In the genomic region with DNA sequence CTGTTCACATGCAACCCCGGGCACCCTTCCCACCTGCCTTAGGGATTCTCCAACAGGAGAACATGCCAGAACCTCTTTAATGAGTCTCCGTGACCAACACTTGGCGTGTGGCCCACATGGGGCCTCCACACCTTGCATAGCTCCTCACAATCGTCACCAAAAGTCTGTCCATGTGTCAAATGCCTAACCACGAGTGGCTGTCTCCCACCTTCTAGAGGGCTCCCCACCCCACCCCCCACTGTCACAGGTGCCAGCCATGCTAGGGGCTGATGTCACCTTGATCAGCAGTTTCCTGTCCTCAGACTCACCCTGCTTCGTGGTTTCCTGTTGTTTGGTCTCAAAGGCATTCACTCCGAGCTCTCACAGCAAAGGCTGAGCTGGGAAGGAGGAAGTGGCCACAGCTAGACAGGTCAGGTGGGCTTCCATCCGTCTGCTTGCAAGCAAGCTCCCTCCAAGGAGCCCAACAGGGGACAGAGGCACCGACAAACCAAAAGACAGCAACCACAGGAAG, we compare ENCODE assay signal across 8 mouse cellular contexts. TPM values are rescaled to one million over a fixed set of nuclear protein-coding genes. Genes with fewer than 3 reads are reported as not detected.
DNase-seq lines count a peak whose midpoint lies in the region; ATAC-seq and TF ChIP-seq lines count a peak whose summit lies in the region.

No protein-coding gene starts in this region.

- H3K4me3 ChIP-seq in gastrocnemius, adult 2 months: 0 out of 2 replicates have a peak overlapping the region, but pooled peaks have one; percentile 12
- H3K4me3 ChIP-seq in brown adipose tissue, adult 24 weeks (ENCODE audit: insufficient read depth, low read depth, low read length): no peak overlapping the region
- H3K4me3 ChIP-seq in intestine, postnatal 0 days (ENCODE audit: low read depth, low read length): no peak overlapping the region
- no peak overlapping the region for H3K4me3 ChIP-seq in lung, embryonic 16.5 days (ENCODE audit: low read length)
- H3K4me3 ChIP-seq in midbrain, embryonic 14.5 days (replicated peaks; ENCODE audit: low read depth, low read length): no peak overlapping the region

- H3K9ac ChIP-seq in intestine, postnatal 0 days (ENCODE audit: low read depth, low read length): no peak overlapping the region
- no peak overlapping the region for H3K9ac ChIP-seq in lung, embryonic 16.5 days (ENCODE audit: low read length)
- no peak overlapping the region for H3K9ac ChIP-seq in midbrain, embryonic 14.5 days (replicated peaks; ENCODE audit: low read length)

- H3K9me3 ChIP-seq in intestine, postnatal 0 days (ENCODE audit: control insufficient read depth): no peaks in the 10 kb centered on the region
- H3K9me3 ChIP-seq in lung, embryonic 16.5 days (ENCODE audit: control insufficient read depth, low read length): no peaks in the 10 kb centered on the region
- no peaks in the 10 kb centered on the region for H3K9me3 ChIP-seq in midbrain, embryonic 14.5 days (ENCODE audit: control insufficient read depth, low read length)

- peak; percentile 18; the same call in 1 of the 2 replicates for ATAC-seq in intestine, postnatal 0 days
- peak; percentile 59 for ATAC-seq in lung, embryonic 16.5 days (ENCODE audit: low read depth)
- ATAC-seq in midbrain, embryonic 14.5 days (ENCODE audit: low FRiP score, low TSS enrichment): no peak

- H3K4me2 ChIP-seq in intestine, postnatal 0 days (replicated peaks; ENCODE audit: low read depth): no peak overlapping the region
- no peak overlapping the region for H3K4me2 ChIP-seq in lung, embryonic 16.5 days (ENCODE audit: low read depth, low read length)
- H3K4me2 ChIP-seq in midbrain, embryonic 14.5 days (ENCODE audit: low read length): no peak overlapping the region

- H3K36me3 ChIP-seq in intestine, postnatal 0 days (ENCODE audit: control insufficient read depth, insufficient read depth): no peaks in the 10 kb centered on the region; the same call in 1 of the 2 replicates
- no peaks in the 10 kb centered on the region for H3K36me3 ChIP-seq in lung, embryonic 16.5 days (ENCODE audit: control insufficient read depth, insufficient read depth, low read length)
- H3K36me3 ChIP-seq in midbrain, embryonic 14.5 days (ENCODE audit: control insufficient read depth, insufficient read depth, low read length): no peaks in the 10 kb centered on the region

- H3K4me1 ChIP-seq in brown adipose tissue, adult 24 weeks (ENCODE audit: control insufficient read depth, insufficient read depth, insufficient read length, low read length): peaks cover 64% of the 10 kb centered on the region
- 0 out of 2 replicates have a peak, but pooled peaks cover 2% of the 10 kb centered on the region for H3K4me1 ChIP-seq in intestine, postnatal 0 days (replicated peaks; ENCODE audit: control insufficient read depth, insufficient read depth, low read length)
- H3K4me1 ChIP-seq in lung, embryonic 16.5 days (replicated peaks; ENCODE audit: control insufficient read depth, insufficient read depth, low read length): peaks cover 10% of the 10 kb centered on the region
- H3K4me1 ChIP-seq in midbrain, embryonic 14.5 days (ENCODE audit: control insufficient read depth, insufficient read depth, low read length): no peaks in the 10 kb centered on the region

- H3K27me3 ChIP-seq in intestine, postnatal 0 days (replicated peaks; ENCODE audit: control insufficient read depth, insufficient read depth, low read length): no peaks in the 10 kb centered on the region
- H3K27me3 ChIP-seq in lung, embryonic 16.5 days (ENCODE audit: control insufficient read depth, insufficient read depth, low read depth, low read length): no peaks in the 10 kb centered on the region
- no peaks in the 10 kb centered on the region for H3K27me3 ChIP-seq in midbrain, embryonic 14.5 days (ENCODE audit: control insufficient read depth, insufficient read depth, low read length)

- intact Hi-C loops in gastrocnemius, adult 2 months (cut with DNase I): no loop called here

- DNase-seq in gastrocnemius, adult 2 months: no peak
- DNase-seq in gastrocnemius, adult 18-20 months (ENCODE audit: low spot score): no peak
- DNase-seq in thymus, adult 18-20 months: peak; percentile 79 to 92
- DNase-seq in ovary, postnatal 14 days (ENCODE audit: low spot score): no peak
- no peak for DNase-seq in midbrain, embryonic 14.5 days

- peak overlapping the region; percentile 84 for H3K27ac ChIP-seq in gastrocnemius, adult 2 months
- peak overlapping the region; percentile 98 for H3K27ac ChIP-seq in brown adipose tissue, adult 24 weeks (replicated peaks; ENCODE audit: low read depth, low read length)
- H3K27ac ChIP-seq in intestine, postnatal 0 days (ENCODE audit: low read depth, low read length): peak overlapping the region; percentile 50
- peak overlapping the region; percentile 86 for H3K27ac ChIP-seq in lung, embryonic 16.5 days (ENCODE audit: low read length)
- no peak overlapping the region for H3K27ac ChIP-seq in midbrain, embryonic 14.5 days (replicated peaks; ENCODE audit: low read depth, low read length)

- no peak for TF ChIP-seq CTCF in gastrocnemius, adult 2 months (IDR thresholded peaks at IDR 0.05)
- TF ChIP-seq CTCF in intestine, postnatal 0 days (IDR thresholded peaks at IDR 0.05; ENCODE audit: low read depth): no peak

- 42% methylated on average over 9 of the region's 9 CpGs for WGBS in intestine, postnatal 0 days
- WGBS in lung, embryonic 16.5 days: 35% methylated on average over 9 of the region's 9 CpGs
- 80% methylated on average over 9 of the region's 9 CpGs for WGBS in midbrain, embryonic 14.5 days

RNA-seq across cellular contexts. Expression of gene Osgin1, which starts 10.2 kb away (rescaled TPM):
- total RNA-seq in gastrocnemius, adult 2 months (2021): 10 to 100 TPM in 1 of 2 experiments, 1 to 10 TPM in 1; 9.3 to 19.7 TPM
- total RNA-seq in gastrocnemius, adult 18-20 months (2021): 10 to 100 TPM in 1 of 2 experiments, 1 to 10 TPM in 1; 9.3 to 13.9 TPM
- 1.9 and 2.2 TPM in 2 replicates for polyA plus RNA-seq in brown adipose tissue, adult 24 weeks (2012; ENCODE audit: insufficient read depth, insufficient read length, missing spikeins)
- 17.7 and 19.6 TPM in 2 replicates for polyA plus RNA-seq in intestine, postnatal 0 days (2015; fragmentation: Nextera tagmentation; extraction: Ambion mirVana)
- 1.9 and 3.2 TPM in 2 replicates for polyA plus RNA-seq in lung, embryonic 16.5 days (2015; fragmentation: Nextera tagmentation; extraction: Ambion mirVana)
- polyA plus RNA-seq in midbrain, embryonic 14.5 days (2014; fragmentation: Nextera tagmentation; extraction: Ambion mirVana): 0.26 TPM in 1 of 2 replicates, not detected in the other

RNA-seq across cellular contexts. Expression of gene Necab2, which starts 22.8 kb away (rescaled TPM):
- total RNA-seq in gastrocnemius, adult 2 months (2021): not detected
- total RNA-seq in gastrocnemius, adult 18-20 months (2021): under 1 TPM in 1 of 2 experiments, not detected in 1; 0.16 TPM
- polyA plus RNA-seq in brown adipose tissue, adult 24 weeks (2012; ENCODE audit: insufficient read depth, insufficient read length, missing spikeins): not detected in 2 replicates
- polyA plus RNA-seq in intestine, postnatal 0 days (2015; fragmentation: Nextera tagmentation; extraction: Ambion mirVana): 1.0 and 1.3 TPM in 2 replicates
- polyA plus RNA-seq in lung, embryonic 16.5 days (2015; fragmentation: Nextera tagmentation; extraction: Ambion mirVana): 1.3 and 1.4 TPM in 2 replicates
- 45.7 and 56.4 TPM in 2 replicates for polyA plus RNA-seq in midbrain, embryonic 14.5 days (2014; fragmentation: Nextera tagmentation; extraction: Ambion mirVana)

RNA-seq across cellular contexts. Expression of gene Mlycd, which starts 29.0 kb away (rescaled TPM):
- total RNA-seq in gastrocnemius, adult 2 months (2021): 100 to 1,000 TPM in 1 of 2 experiments, 10 to 100 TPM in 1; 78.9 to 103 TPM
- total RNA-seq in gastrocnemius, adult 18-20 months (2021): 10 to 100 TPM; 75.0 to 87.3 TPM
- polyA plus RNA-seq in brown adipose tissue, adult 24 weeks (2012; ENCODE audit: insufficient read depth, insufficient read length, missing spikeins): 72.3 and 74.2 TPM in 2 replicates
- polyA plus RNA-seq in intestine, postnatal 0 days (2015; fragmentation: Nextera tagmentation; extraction: Ambion mirVana): 29.0 and 29.4 TPM in 2 replicates
- polyA plus RNA-seq in lung, embryonic 16.5 days (2015; fragmentation: Nextera tagmentation; extraction: Ambion mirVana): 12.1 and 12.3 TPM in 2 replicates
- polyA plus RNA-seq in midbrain, embryonic 14.5 days (2014; fragmentation: Nextera tagmentation; extraction: Ambion mirVana): 17.6 and 19.4 TPM in 2 replicates

Comparison
In these comparisons a context has a peak if more than half of its experiments do, and no peak if none do; other contexts are left out.
1. DNase-seq: peak in thymus, adult 18-20 months (2 of 2); none in gastrocnemius, adult 2 months (single experiment), gastrocnemius, adult 18-20 months (single experiment), ovary, postnatal 14 days (single experiment) and midbrain, embryonic 14.5 days (single experiment).
2. RNA of gene Necab2, which starts 22.8 kb away (polyA plus RNA-seq): 45.7 to 56.4 TPM in midbrain, embryonic 14.5 days; 1.3 to 1.4 TPM in lung, embryonic 16.5 days, 1.0 to 1.3 TPM in intestine, postnatal 0 days and not detected in brown adipose tissue, adult 24 weeks; every median in the first group is over 10 times any median in the second.